Mouse (Mus musculus) brain, adult 10 weeks (tissue): ENCODE measurements around the gene I0C0044D17Rik. TPM values are rescaled to one million over a fixed set of nuclear protein-coding genes. Genes with fewer than 3 reads are reported as not detected.

Source experiments
- polyA plus RNA-seq: library from polyadenylated mRNA; stranded (reverse); fragments of 350-450 nt; fragmentation: Illumina TruSeq; extraction: RNeasy Lipid Tissue Mini Kit (QIAGEN cat#74804); gene quantifications from one replicate; pipeline ENCODE4 v1.2.3, GENCODE M21; 2015; ENCODE audit warnings: low read depth, low replicate concordance

Gene I0C0044D17Rik
- polyA plus RNA-seq, result not detected

GRCm38 (mm10) chr4:98823740-98824139, at the start of gene I0C0044D17Rik:
Gene I0C0044D17Rik (minus strand): TSS chr4:98823840.

GRCm38 (mm10) chr4:98817184-98817911, 6.3 kb downstream of the I0C0044D17Rik start, which contains the start of gene Kank4:
Gene Kank4 (minus strand): TSS chr4:98817537.

Other genes with a start within 250 kb of the I0C0044D17Rik start
- gene L1td1, start 97.1 kb downstream of the I0C0044D17Rik start, polyA plus RNA-seq, result not detected
- 3.6 TPM for gene Kank4, start 6.3 kb downstream of the I0C0044D17Rik start, polyA plus RNA-seq
- gene Usp1, start 100.0 kb upstream of the I0C0044D17Rik start, polyA plus RNA-seq, result 20.2 TPM
- gene Angptl3, start 207.1 kb upstream of the I0C0044D17Rik start, polyA plus RNA-seq, result 1.2 TPM